Comparison of ENCODE assay signal across 25 mouse cellular contexts in genomic region chr9:78364701-78365100, GRCm38 (mm10). TPM values are rescaled to one million over a fixed set of nuclear protein-coding genes. Genes with fewer than 3 reads are reported as not detected.
"Had no signal": no experiment of that assay in that cellular context is flagged by ENCODE, and none has a peak within 500 bp of the region (broad histone marks: within the 10 kb centered on the region; RNA-seq: fewer than 3 reads in every experiment).

No protein-coding gene starts in this region.

- DNase-seq: lung, adult 2 months; lung, postnatal 14 days; lung, postnatal 36 days; right cerebral cortex, postnatal 14 days; thymus, adult 2 months; thymus, postnatal 25 days; thymus, postnatal 4 days had no signal

- H3K4me1 ChIP-seq: midbrain, embryonic 13.5 days; midbrain, embryonic 15.5 days; neural tube, embryonic 12.5 days; stomach, embryonic 15.5 days had no signal

- H3K27ac ChIP-seq: lung, embryonic 15.5 days; macrophage; midbrain, embryonic 13.5 days; midbrain, embryonic 15.5 days; neural tube, embryonic 12.5 days; stomach, embryonic 15.5 days; stomach, postnatal 0 days had no signal

- H3K9me3 ChIP-seq: lung, embryonic 15.5 days; megakaryocyte, embryonic 14.5 days; midbrain, embryonic 13.5 days; midbrain, embryonic 15.5 days; neural tube, embryonic 12.5 days; stomach, embryonic 15.5 days had no signal

- H3K27me3 ChIP-seq: lung, embryonic 15.5 days; midbrain, embryonic 13.5 days; midbrain, embryonic 15.5 days; neural tube, embryonic 12.5 days; stomach, embryonic 15.5 days had no signal

- H3K36me3 ChIP-seq: lung, embryonic 15.5 days; midbrain, embryonic 13.5 days; midbrain, embryonic 15.5 days; neural tube, embryonic 12.5 days; stomach, embryonic 15.5 days had no signal

- H3K9ac ChIP-seq: lung, embryonic 15.5 days; midbrain, embryonic 13.5 days; midbrain, embryonic 15.5 days; neural tube, embryonic 12.5 days; stomach, embryonic 15.5 days had no signal

- H3K4me3 ChIP-seq: lung, embryonic 15.5 days; megakaryocyte, embryonic 14.5 days; midbrain, embryonic 13.5 days; midbrain, embryonic 15.5 days; neural tube, embryonic 12.5 days; stomach, embryonic 15.5 days had no signal

RNA-seq across cellular contexts. Expression of gene Dppa5a, which starts 3.3 kb away (rescaled TPM):
- total RNA-seq: megakaryocyte progenitor cell, adult 5-6 weeks; monocyte, adult 5-6 weeks; neutrophil, adult 5-6 weeks had no signal
- polyA plus RNA-seq: lung, embryonic 15.5 days; macrophage; neural tube, embryonic 12.5 days; spleen, adult 2 months; stomach, embryonic 15.5 days had no signal

RNA-seq across cellular contexts. Expression of gene Gsta2, which starts 9.1 kb away (rescaled TPM):
- total RNA-seq: megakaryocyte progenitor cell, adult 5-6 weeks; midbrain, postnatal 0 days; monocyte, adult 5-6 weeks; neutrophil, adult 5-6 weeks had no signal
- polyA plus RNA-seq: macrophage; midbrain, embryonic 11.5 days; midbrain, embryonic 13.5 days; midbrain, embryonic 15.5 days; midbrain, postnatal 0 days; neural tube, embryonic 12.5 days; neural tube, embryonic 14.5 days had no signal

RNA-seq across cellular contexts. Expression of gene Ooep, which starts 13.8 kb away (rescaled TPM):
- total RNA-seq: megakaryocyte progenitor cell, adult 5-6 weeks; monocyte, adult 5-6 weeks; neutrophil, adult 5-6 weeks had no signal
- polyA plus RNA-seq: macrophage; spleen, adult 2 months; testis, adult 2 months had no signal

RNA-seq across cellular contexts. Expression of gene Ddx43, which starts 30.9 kb away (rescaled TPM):
- total RNA-seq: midbrain, postnatal 0 days had no signal
- polyA plus RNA-seq: macrophage had no signal

RNA-seq across cellular contexts. Expression of gene Omt2b, which starts 37.3 kb away (rescaled TPM):
- total RNA-seq: megakaryocyte progenitor cell, adult 5-6 weeks; midbrain, postnatal 0 days; monocyte, adult 5-6 weeks; neutrophil, adult 5-6 weeks had no signal
- polyA plus RNA-seq: lung, adult 2 months; lung, embryonic 15.5 days; lung, postnatal 0 days; macrophage; midbrain, embryonic 11.5 days; midbrain, embryonic 13.5 days; midbrain, embryonic 15.5 days; midbrain, postnatal 0 days; neural tube, embryonic 12.5 days; neural tube, embryonic 14.5 days; spleen, adult 2 months; stomach, embryonic 15.5 days; stomach, postnatal 0 days; testis, adult 2 months; urinary bladder, adult 2 months had no signal
